Mouse (Mus musculus) lung, adult 2 months (tissue): ENCODE data around the gene Nap1l4.

Source experiments
- CTCF ChIP-seq: fragments of 200-500 bp; IDR thresholded peaks from 2 replicates; pipeline ENCODE4 v1.5.1; 2011; ENCODE audit warnings: mild to moderate bottlenecking, low read length, control low read depth; ENCODE audit not compliant: insufficient read depth
- POLR2A ChIP-seq: fragments of 200-500 bp; IDR thresholded peaks from 2 replicates; pipeline ENCODE4 v1.6.1; 2011; ENCODE audit warnings: low read depth, mild to moderate bottlenecking, control low read depth, low read length, borderline replicate concordance; ENCODE audit errors: extremely low read depth

DNA sequence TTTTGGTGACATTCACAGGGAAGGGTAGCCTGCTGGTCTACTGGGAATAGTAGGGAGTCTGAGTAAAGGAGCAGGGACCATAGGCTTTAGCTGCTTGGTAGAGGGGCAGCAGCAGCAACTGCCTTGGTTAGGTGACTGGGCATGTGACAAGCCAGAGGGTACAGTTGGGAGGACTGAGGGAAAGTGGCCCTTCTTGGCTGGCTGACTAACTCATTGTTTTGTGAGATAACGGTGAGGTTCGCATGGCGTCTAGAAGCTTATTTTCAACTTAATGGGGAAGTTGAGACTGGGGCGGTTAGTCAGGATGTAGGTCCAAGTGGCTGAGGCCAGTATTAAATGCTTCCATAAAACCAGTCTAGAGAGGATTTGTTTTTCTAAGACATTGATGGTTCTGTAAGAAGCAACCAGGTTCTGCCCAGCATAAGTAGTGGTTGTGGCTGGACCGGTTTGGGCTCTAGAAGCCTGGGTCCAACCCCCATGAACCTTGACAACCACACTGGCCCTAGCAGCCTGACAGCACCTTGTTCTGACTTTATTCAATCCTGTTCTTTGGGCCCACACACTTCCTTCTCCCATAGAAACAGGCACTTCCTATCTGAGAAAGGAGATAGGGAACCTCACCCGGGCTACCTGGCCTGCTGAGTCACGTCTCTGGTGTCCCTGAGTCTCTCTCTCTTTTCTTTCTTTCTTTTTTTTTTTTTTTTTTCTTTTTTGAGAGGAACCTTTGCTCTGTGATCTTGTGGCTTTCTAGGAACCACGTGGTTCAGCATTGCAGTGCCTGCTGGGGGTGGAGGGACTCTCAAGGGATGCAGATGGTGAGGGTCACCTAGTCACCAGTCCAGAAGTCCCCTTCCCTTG lies 53.6 kb downstream of the Nap1l4 start:
- no peak for TF ChIP-seq POLR2A
- no peak for TF ChIP-seq CTCF
